Mouse (Mus musculus) lung, embryonic 16.5 days (tissue): Measurements from ENCODE around the gene Ndst4. TPM values are rescaled to one million over a fixed set of nuclear protein-coding genes. Genes with fewer than 3 reads are reported as not detected.

Source experiments
- ATAC-seq: fragments of 200-750 bp; cut with Nextera tagmentation; 2 replicates; pipeline ENCODE4 v1.8.0; 2017; ENCODE audit warnings: low read depth, mild to moderate bottlenecking, moderate library complexity
- H3K27ac ChIP-seq: fragments of 300-500 bp; sonication (generic); 2 replicates; pipeline ENCODE4 v1.5.1; 2014; ENCODE audit warnings: mild to moderate bottlenecking, control low read depth, low read length
- H3K27me3 ChIP-seq: fragments of 300-500 bp; sonication (generic); 2 replicates; pipeline ENCODE4 v1.6.1; 2014; ENCODE audit warnings: low read depth, low read length, mixed read lengths; ENCODE audit not compliant: control insufficient read depth, insufficient read depth
- H3K36me3 ChIP-seq: fragments of 300-500 bp; sonication (generic); 2 replicates; pipeline ENCODE4 v1.6.1; 2014; ENCODE audit warnings: low read length; ENCODE audit not compliant: control insufficient read depth, insufficient read depth
- H3K4me1 ChIP-seq: fragments of 300-500 bp; sonication (generic); replicated peaks from 2 replicates; pipeline ENCODE4 v1.6.1; 2014; ENCODE audit warnings: low read length, mixed read lengths; ENCODE audit not compliant: control insufficient read depth, insufficient read depth
- H3K4me2 ChIP-seq: fragments of 300-500 bp; sonication (generic); 2 replicates; pipeline ENCODE4 v1.6.1; 2014; ENCODE audit warnings: low read depth, low read length, control low read depth
- H3K4me3 ChIP-seq: fragments of 300-500 bp; sonication (generic); 2 replicates; pipeline ENCODE4 v1.5.1; 2014; ENCODE audit warnings: mild to moderate bottlenecking, low read length, control low read depth
- H3K9ac ChIP-seq: fragments of 300-500 bp; sonication (generic); 2 replicates; pipeline ENCODE4 v1.6.1; 2014; ENCODE audit warnings: low read length, control low read depth
- H3K9me3 ChIP-seq: fragments of 300-500 bp; sonication (generic); 2 replicates; pipeline ENCODE4 v1.6.1; 2016; ENCODE audit warnings: low read length; ENCODE audit not compliant: control insufficient read depth
- WGBS: fragments of 180-500 bp; shearing (Covaris S2); extraction: QIAGEN DNeasy Blood & Tissue Kit; methylation state at CpG from one replicate; pipeline ENCODE4 v1.1.7; 2014; 5-methylcytosine and 5-hydroxymethylcytosine counted together
- polyA plus RNA-seq: library from polyadenylated mRNA; unstranded; fragments of >200 nt; fragmentation: Nextera tagmentation; extraction: Ambion mirVana; gene quantifications from 2 replicates; pipeline ENCODE4 v1.2.1, GENCODE M21; 2015

Gene Ndst4
- 0.04 and 0.20 TPM in 2 replicates for polyA plus RNA-seq

- peak within 1 kb of the TSS; percentile 47 for H3K4me3 ChIP-seq
- peak; percentile 77 for ATAC-seq
- no peaks in the 10 kb centered on the region for H3K36me3 ChIP-seq
- no peaks in the 10 kb centered on the region for H3K27me3 ChIP-seq
- H3K27ac ChIP-seq, result no peak within 1 kb of the TSS
- H3K4me1 ChIP-seq, result 0 out of 2 replicates have a peak, but pooled peaks cover 2% of the 10 kb centered on the region
- peak within 1 kb of the TSS; percentile 64 for H3K4me2 ChIP-seq
- H3K9me3 ChIP-seq, result no peaks in the 10 kb centered on the region
- 12% methylated on average over 14 of the region's 14 CpGs for WGBS
- H3K9ac ChIP-seq, result peak within 1 kb of the TSS; percentile 53
These were observed at the start of gene Ndst4 for GRCm38 (mm10) chr3:125403601-125404396. TSS of gene Ndst4 (plus strand) at chr3:125404076.

GRCm38 (mm10) chr3:125397443-125397842 lies 6.4 kb upstream of the Ndst4 start:
- Histone ChIP-seq H3K4me3 (no peak overlapping the region), H3K9ac (no peak overlapping the region), H3K4me1 (no peaks in the 10 kb centered on the region), H3K4me2 (no peak overlapping the region), H3K36me3 (no peaks in the 10 kb centered on the region), H3K27ac (no peak overlapping the region), H3K9me3 (no peaks in the 10 kb centered on the region), H3K27me3 (no peaks in the 10 kb centered on the region)
- no peak for ATAC-seq
- 53% methylated on average over 3 of the region's 3 CpGs for WGBS

GRCm38 (mm10) chr3:125406456-125406855 lies 2.6 kb downstream of the Ndst4 start:
- Histone ChIP-seq H3K4me2 (no peak overlapping the region), H3K9me3 (no peaks in the 10 kb centered on the region), H3K4me3 (no peak overlapping the region), H3K4me1 (0 out of 2 replicates have a peak, but pooled peaks cover 2% of the 10 kb centered on the region), H3K27me3 (no peaks in the 10 kb centered on the region), H3K27ac (no peak overlapping the region), H3K36me3 (no peaks in the 10 kb centered on the region), H3K9ac (no peak overlapping the region)
- ATAC-seq, result no peak
- 20% methylated on average over 2 of the region's 2 CpGs for WGBS

- Histone ChIP-seq H3K9ac (no peak overlapping the region), H3K27ac (no peak overlapping the region), H3K4me1 (0 out of 2 replicates have a peak, but pooled peaks cover 2% of the 10 kb centered on the region), H3K4me3 (no peak overlapping the region), H3K36me3 (no peaks in the 10 kb centered on the region), H3K27me3 (no peaks in the 10 kb centered on the region), H3K4me2 (no peak overlapping the region), H3K9me3 (no peaks in the 10 kb centered on the region)
- ATAC-seq, result no peak
- 47% methylated on average over 3 of the region's 3 CpGs for WGBS
These were observed 3.1 kb downstream of the Ndst4 start for GRCm38 (mm10) chr3:125406991-125407390.

GRCm38 (mm10) chr3:125466894-125467652 lies 63.2 kb downstream of the Ndst4 start:
- no peaks in the 10 kb centered on the region for H3K27me3 ChIP-seq
- no peak overlapping the region for H3K4me2 ChIP-seq
- H3K4me3 ChIP-seq, result no peak overlapping the region
- H3K27ac ChIP-seq, result no peak overlapping the region
- no peak for ATAC-seq
- H3K9me3 ChIP-seq, result no peaks in the 10 kb centered on the region
- no peaks in the 10 kb centered on the region for H3K36me3 ChIP-seq
- no peaks in the 10 kb centered on the region for H3K4me1 ChIP-seq
- 15% methylated on average over 6 of the region's 6 CpGs for WGBS
- no peak overlapping the region for H3K9ac ChIP-seq

- H3K27ac ChIP-seq, result no peak overlapping the region
- H3K4me3 ChIP-seq, result no peak overlapping the region
- no peaks in the 10 kb centered on the region for H3K36me3 ChIP-seq
- H3K4me1 ChIP-seq, result no peaks in the 10 kb centered on the region
- H3K9ac ChIP-seq, result no peak overlapping the region
- H3K4me2 ChIP-seq, result no peak overlapping the region
- ATAC-seq, result no peak
- no peaks in the 10 kb centered on the region for H3K9me3 ChIP-seq
- H3K27me3 ChIP-seq, result no peaks in the 10 kb centered on the region
- 56% methylated on average over 5 of the region's 5 CpGs for WGBS
These were observed 106.2 kb downstream of the Ndst4 start for GRCm38 (mm10) chr3:125510102-125510501.

- Histone ChIP-seq H3K27ac (no peak overlapping the region), H3K9ac (no peak overlapping the region), H3K9me3 (no peaks in the 10 kb centered on the region), H3K4me2 (no peak overlapping the region), H3K27me3 (no peaks in the 10 kb centered on the region), H3K4me1 (no peaks in the 10 kb centered on the region), H3K4me3 (no peak overlapping the region), H3K36me3 (no peaks in the 10 kb centered on the region)
- WGBS, result 82% methylated on average over 8 of the region's 8 CpGs
- no peak for ATAC-seq
These were observed 129.5 kb downstream of the Ndst4 start for GRCm38 (mm10) chr3:125533371-125533770.

GRCm38 (mm10) chr3:125570602-125571001 lies 166.7 kb downstream of the Ndst4 start:
- no peak overlapping the region for H3K27ac ChIP-seq
- H3K4me3 ChIP-seq, result no peak overlapping the region
- no peaks in the 10 kb centered on the region for H3K4me1 ChIP-seq
- H3K27me3 ChIP-seq, result no peaks in the 10 kb centered on the region
- WGBS, result 66% methylated on average over 2 of the region's 2 CpGs
- H3K36me3 ChIP-seq, result no peaks in the 10 kb centered on the region
- H3K9ac ChIP-seq, result no peak overlapping the region
- no peaks in the 10 kb centered on the region for H3K9me3 ChIP-seq
- H3K4me2 ChIP-seq, result no peak overlapping the region
- no peak for ATAC-seq

- no peaks in the 10 kb centered on the region for H3K9me3 ChIP-seq
- H3K4me2 ChIP-seq, result no peak overlapping the region
- no peaks in the 10 kb centered on the region for H3K4me1 ChIP-seq
- ATAC-seq, result no peak
- no peak overlapping the region for H3K4me3 ChIP-seq
- no peaks in the 10 kb centered on the region for H3K36me3 ChIP-seq
- H3K27me3 ChIP-seq, result no peaks in the 10 kb centered on the region
- H3K27ac ChIP-seq, result no peak overlapping the region
- 72% methylated on average over 2 of the region's 2 CpGs for WGBS
- no peak overlapping the region for H3K9ac ChIP-seq
These were observed 228.4 kb downstream of the Ndst4 start for GRCm38 (mm10) chr3:125632233-125632632.
